Mouse (Mus musculus) thymus, postnatal 36 days (tissue): ENCODE measurements around the gene Col4a1.

ENCODE experiments used
- DNase-seq, 2 experiments: peaks; one replicate each; pipeline ENCODE4 v3.0.0; 2022; ENCODE audit warnings: mixed read lengths in 2 of 2

The Col4a1 gene

GRCm38 (mm10) chr8:11173284-11174191 is 139.1 kb downstream of the Col4a1 start:
- peak; percentile 7 to 11 for DNase-seq

- no peak for DNase-seq
These were observed 141.1 kb downstream of the Col4a1 start for GRCm38 (mm10) chr8:11171526-11171925.

- DNase-seq, result no peak
These were observed 143.2 kb downstream of the Col4a1 start for GRCm38 (mm10) chr8:11169383-11169782.

- DNase-seq, result no peak
These were observed 143.8 kb downstream of the Col4a1 start for GRCm38 (mm10) chr8:11168780-11169179.

DNA sequence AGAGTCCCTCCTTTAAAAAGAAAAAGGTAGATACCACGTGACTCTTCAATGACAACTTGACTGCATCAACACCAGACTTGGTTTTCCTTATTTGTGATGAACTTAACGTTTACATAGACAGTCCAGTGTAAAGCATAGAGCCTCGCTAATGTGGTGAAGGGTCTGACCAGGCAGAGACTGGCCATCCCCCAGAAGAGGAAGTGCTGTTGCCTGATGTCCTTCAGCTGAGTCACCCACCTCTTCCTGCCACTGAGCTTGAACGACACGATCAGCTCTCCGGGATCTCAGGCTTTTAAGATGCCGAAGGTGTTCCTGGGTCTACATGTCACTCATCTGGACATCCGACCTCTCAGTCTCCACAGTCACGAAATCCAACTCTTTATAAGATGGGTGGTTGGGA is 144.7 kb downstream of the Col4a1 start:
- no peak for DNase-seq

DNA sequence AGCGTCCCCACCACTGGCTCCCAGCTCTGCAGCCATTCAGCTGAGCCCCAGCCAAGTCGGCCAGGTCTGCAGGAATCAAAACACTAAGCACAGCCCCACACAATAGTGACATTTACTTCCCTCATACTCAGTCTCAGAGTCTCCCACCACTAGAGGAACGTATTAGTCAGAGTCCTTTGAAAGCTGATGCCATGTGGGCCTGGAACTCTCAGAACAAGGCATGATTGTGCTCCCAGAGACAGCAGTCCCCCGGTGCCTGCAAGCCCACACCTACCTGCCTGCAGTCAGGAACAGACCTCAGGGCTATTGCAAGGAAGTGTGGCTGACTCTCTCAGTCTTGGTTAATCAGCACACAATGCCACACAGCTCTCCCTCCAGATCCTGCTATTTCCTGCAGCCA is 147.0 kb downstream of the Col4a1 start:
- DNase-seq, result no peak

GRCm38 (mm10) chr8:11156319-11156692 is 156.3 kb downstream of the Col4a1 start:
- no peak for DNase-seq

- DNase-seq, result no peak
These were observed 156.9 kb downstream of the Col4a1 start for GRCm38 (mm10) chr8:11155579-11156318.

GRCm38 (mm10) chr8:11150268-11150667 is 162.4 kb downstream of the Col4a1 start:
- no peak for DNase-seq

DNA sequence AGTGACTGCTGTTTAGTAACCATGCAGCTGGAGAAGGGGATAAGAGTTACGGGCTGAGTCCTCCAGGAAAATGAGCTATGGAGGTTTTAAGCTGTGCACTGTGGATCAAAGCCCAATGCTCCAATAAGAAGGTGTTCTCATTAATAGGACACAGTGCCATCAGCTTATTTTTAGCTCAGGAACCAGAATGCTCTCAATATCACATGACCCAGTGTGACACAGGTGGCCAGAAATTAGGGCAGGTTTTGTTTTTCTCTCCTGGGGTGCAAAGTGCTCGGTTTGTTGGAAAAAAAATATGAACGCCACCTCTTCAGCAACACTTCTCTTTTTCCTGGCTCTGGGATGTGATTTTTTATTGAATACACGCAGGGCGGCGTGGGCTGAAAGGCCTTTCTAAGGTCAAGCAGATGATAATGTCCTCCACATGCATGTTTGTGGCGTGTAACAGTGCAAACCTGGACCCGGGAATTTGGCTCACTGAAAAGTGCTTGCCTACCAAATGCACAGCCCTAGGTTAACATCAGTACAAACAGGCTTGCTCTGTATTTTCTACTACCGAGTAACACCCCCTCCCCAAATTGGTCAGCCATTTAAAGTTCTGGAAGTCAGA is 163.3 kb downstream of the Col4a1 start:
- DNase-seq, result no peak

- no peak for DNase-seq
These were observed 163.8 kb downstream of the Col4a1 start for GRCm38 (mm10) chr8:11148797-11149196.
